Mouse (Mus musculus) intestine, embryonic 14.5 days (tissue): Measurements from ENCODE around the gene Gm38100. TPM values are rescaled to one million over a fixed set of nuclear protein-coding genes. Genes with fewer than 3 reads are reported as not detected.

ENCODE experiments used
- ATAC-seq: fragments of 200-750 bp; cut with Nextera tagmentation; replicated peaks from 2 replicates; pipeline ENCODE4 v1.8.0; 2017; ENCODE audit warnings: low read depth, moderate number of reproducible peaks, moderate TSS enrichment, moderate library complexity; ENCODE audit not compliant: low FRiP score, low TSS enrichment
- DNase-seq: peaks from one replicate; pipeline ENCODE4 v3.0.0-alpha.2; 2018; ENCODE audit warnings: low spot score
- H3K27ac ChIP-seq: fragments of 300-500 bp; sonication (generic); 2 replicates; pipeline ENCODE4 v1.5.1; 2014; ENCODE audit warnings: low read depth, mild to moderate bottlenecking, control low read depth
- H3K27me3 ChIP-seq: fragments of 300-500 bp; sonication (generic); replicated peaks from 2 replicates; pipeline ENCODE4 v1.6.1; 2014; ENCODE audit warnings: low read length, control low read depth; ENCODE audit not compliant: control insufficient read depth, insufficient read depth
- H3K36me3 ChIP-seq: fragments of 300-500 bp; sonication (generic); 2 replicates; pipeline ENCODE4 v1.6.1; 2014; ENCODE audit warnings: low read length, control low read depth; ENCODE audit not compliant: control insufficient read depth, insufficient read depth
- H3K4me1 ChIP-seq: fragments of 300-500 bp; sonication (generic); replicated peaks from 2 replicates; pipeline ENCODE4 v1.6.1; 2014; ENCODE audit warnings: low read length, control low read depth, mixed read lengths; ENCODE audit not compliant: control insufficient read depth, insufficient read depth
- H3K4me2 ChIP-seq: fragments of 300-500 bp; sonication (generic); 2 replicates; pipeline ENCODE4 v1.6.1; 2014; ENCODE audit warnings: low read length
- H3K4me3 ChIP-seq: fragments of 300-500 bp; sonication (generic); 2 replicates; pipeline ENCODE4 v1.5.1; 2014; ENCODE audit warnings: low read depth, low read length, control low read depth, mixed read lengths
- H3K9ac ChIP-seq: fragments of 300-500 bp; sonication (generic); 2 replicates; pipeline ENCODE4 v1.6.1; 2014; ENCODE audit warnings: mild to moderate bottlenecking, low read length
- H3K9me3 ChIP-seq: fragments of 300-500 bp; sonication (generic); 2 replicates; pipeline ENCODE4 v1.6.1; 2016; ENCODE audit warnings: low read length, control low read depth; ENCODE audit not compliant: control insufficient read depth
- WGBS: fragments of 180-500 bp; shearing (Covaris S2); extraction: QIAGEN DNeasy Blood & Tissue Kit; methylation state at CpG from one replicate; pipeline ENCODE4 v1.1.7; 2014; 5-methylcytosine and 5-hydroxymethylcytosine counted together
- polyA plus RNA-seq: library from polyadenylated mRNA; unstranded; fragments of >200 nt; fragmentation: Nextera tagmentation; extraction: Ambion mirVana; gene quantifications from 2 replicates; pipeline ENCODE4 v1.2.1, GENCODE M21; 2014

Gm38100 gene
- polyA plus RNA-seq, 1 experiment from 2014 or later, result 0.14 TPM

- no peak for ATAC-seq
- Histone ChIP-seq H3K36me3 (no peaks in the 10 kb centered on the region), H3K4me3 (no peak overlapping the region), H3K9me3 (no peaks in the 10 kb centered on the region), H3K4me1 (no peaks in the 10 kb centered on the region), H3K9ac (no peak overlapping the region), H3K27ac (no peak overlapping the region), H3K4me2 (no peak overlapping the region), H3K27me3 (no peaks in the 10 kb centered on the region)
- no peak for DNase-seq
- 54% methylated on average over 4 of the region's 4 CpGs for WGBS
Observed at GRCm38 (mm10) chr1:175946718-175947315, 26.7 kb downstream of the Gm38100 start.

GRCm38 (mm10) chr1:175950421-175950820, 30.3 kb downstream of the Gm38100 start:
- no peak overlapping the region for H3K4me2 ChIP-seq
- no peaks in the 10 kb centered on the region for H3K36me3 ChIP-seq
- H3K27me3 ChIP-seq, result no peaks in the 10 kb centered on the region
- H3K4me1 ChIP-seq, result no peaks in the 10 kb centered on the region
- DNase-seq, result no peak
- WGBS, result 82% methylated on average over 3 of the region's 3 CpGs
- no peaks in the 10 kb centered on the region for H3K9me3 ChIP-seq
- ATAC-seq, result no peak
- no peak overlapping the region for H3K4me3 ChIP-seq
- no peak overlapping the region for H3K27ac ChIP-seq
- H3K9ac ChIP-seq, result no peak overlapping the region

- ATAC-seq, result no peak
- H3K4me2 ChIP-seq, result no peak overlapping the region
- WGBS, result 84% methylated on average over 2 of the region's 2 CpGs
Observed at GRCm38 (mm10) chr1:175950851-175951250, 30.7 kb downstream of the Gm38100 start.

GRCm38 (mm10) chr1:175961786-175962185, 41.7 kb downstream of the Gm38100 start:
- whole genome bisulfite sequencing, result 90% methylated on average over 2 of the region's 2 CpGs
- Histone ChIP-seq H3K4me3 (no peak overlapping the region), H3K4me1 (no peaks in the 10 kb centered on the region), H3K36me3 (no peaks in the 10 kb centered on the region), H3K9me3 (no peaks in the 10 kb centered on the region), H3K9ac (no peak overlapping the region), H3K27ac (no peak overlapping the region), H3K27me3 (no peaks in the 10 kb centered on the region), H3K4me2 (no peak overlapping the region)
- ATAC-seq (no peak), DNase-seq (no peak)

More at GRCm38 (mm10) chr1:175950851-175951250, 30.7 kb downstream of the Gm38100 start:
- Histone ChIP-seq H3K36me3 (no peaks in the 10 kb centered on the region), H3K9ac (no peak overlapping the region), H3K9me3 (no peaks in the 10 kb centered on the region), H3K4me3 (no peak overlapping the region), H3K27ac (no peak overlapping the region), H3K27me3 (no peaks in the 10 kb centered on the region), H3K4me1 (no peaks in the 10 kb centered on the region)
- no peak for DNase-seq

- no peaks in the 10 kb centered on the region for H3K4me1 ChIP-seq
- H3K27me3 ChIP-seq, result no peaks in the 10 kb centered on the region
- ATAC-seq, result no peak
- no peak overlapping the region for H3K27ac ChIP-seq
- no peak for DNase-seq
- H3K4me2 ChIP-seq, result no peak overlapping the region
- no peak overlapping the region for H3K9ac ChIP-seq
- no peak overlapping the region for H3K4me3 ChIP-seq
- H3K9me3 ChIP-seq, result no peaks in the 10 kb centered on the region
- no peaks in the 10 kb centered on the region for H3K36me3 ChIP-seq
- WGBS, result 77% methylated on average over 5 of the region's 5 CpGs
Observed at GRCm38 (mm10) chr1:175967004-175967745, 47.0 kb downstream of the Gm38100 start.

- H3K4me1 ChIP-seq, result no peaks in the 10 kb centered on the region
- 90% methylated on average over 5 of the region's 5 CpGs for WGBS
- H3K4me3 ChIP-seq, result no peak overlapping the region
- no peak overlapping the region for H3K27ac ChIP-seq
- no peak for ATAC-seq
- H3K4me2 ChIP-seq, result no peak overlapping the region
- DNase-seq, result no peak
- no peaks in the 10 kb centered on the region for H3K27me3 ChIP-seq
- no peaks in the 10 kb centered on the region for H3K9me3 ChIP-seq
- no peak overlapping the region for H3K9ac ChIP-seq
- H3K36me3 ChIP-seq, result no peaks in the 10 kb centered on the region
Observed at GRCm38 (mm10) chr1:175970710-175971109, 50.6 kb downstream of the Gm38100 start.

Other genes with a start within 250 kb of the Gm38100 start
- 8.5 and 11.3 TPM in 2 replicates for gene Opn3, start 227.6 kb upstream of the Gm38100 start, polyA plus RNA-seq
- gene Chml, start 227.4 kb upstream of the Gm38100 start, polyA plus RNA-seq, result 4.1 and 4.2 TPM in 2 replicates
- not detected in 2 replicates for gene Wdr64, start 221.7 kb upstream of the Gm38100 start, polyA plus RNA-seq
- 79.7 and 84.9 TPM in 2 replicates for gene Exo1, start 39.7 kb upstream of the Gm38100 start, polyA plus RNA-seq
- 0.85 and 0.89 TPM in 2 replicates for gene Rbm8a2, start 58.8 kb downstream of the Gm38100 start, polyA plus RNA-seq